Mouse (Mus musculus) cerebellum, postnatal 4 days (tissue): ENCODE results near the gene Oas3.

Experiments used
- DNase-seq, 2 experiments: peaks; one replicate each; pipeline ENCODE4 v3.0.0; 2022; ENCODE audit warnings: low spot score in 2 of 2, mixed read lengths in 1 of 2

The Oas3 gene

GRCm38 (mm10) chr5:120704421-120704820 is 73.0 kb downstream of the Oas3 start:
- no peak for DNase-seq

- no peak for DNase-seq
These were observed 73.8 kb downstream of the Oas3 start for GRCm38 (mm10) chr5:120703660-120704059.
